Mouse (Mus musculus) frontal cortex, adult (tissue): ENCODE data around the gene Sv2b.

ENCODE experiments used
- ATAC-seq: cut with Nextera tagmentation; 2 replicates; pipeline ENCODE4 v1.9.2; 2017; ENCODE audit warnings: mild to moderate bottlenecking, moderate library complexity, mixed read lengths; ENCODE audit not compliant: low TSS enrichment

Sv2b gene

GRCm38 (mm10) chr7:75102536-75103332 lies 206.3 kb downstream of the Sv2b start:
- 0 out of 2 replicates have a peak, but pooled peaks have one; percentile 10 for ATAC-seq

GRCm38 (mm10) chr7:75085473-75085872 lies 223.6 kb downstream of the Sv2b start:
- no peak for ATAC-seq

GRCm38 (mm10) chr7:75080163-75080562 lies 228.9 kb downstream of the Sv2b start:
- ATAC-seq: peak; percentile 64

GRCm38 (mm10) chr7:75077560-75078208 lies 231.4 kb downstream of the Sv2b start:
- ATAC-seq: peak; percentile 65
